Mouse (Mus musculus) midbrain, embryonic 10.5 days (tissue): Measurements from ENCODE around the gene Derl3. TPM values are rescaled to one million over a fixed set of nuclear protein-coding genes. Genes with fewer than 3 reads are reported as not detected.

Source experiments
- DNase-seq: peaks from one replicate; pipeline ENCODE4 v3.0.0-alpha.2; 2017; ENCODE audit warnings: low spot score
- H3K27ac ChIP-seq: fragments of 300-500 bp; sonication (generic); replicated peaks from 2 replicates; pipeline ENCODE4 v1.5.1; 2016; ENCODE audit warnings: mild to moderate bottlenecking
- H3K27me3 ChIP-seq: fragments of 300-500 bp; sonication (generic); 2 replicates; pipeline ENCODE4 v1.6.1; 2016; ENCODE audit warnings: low read depth, mild to moderate bottlenecking; ENCODE audit not compliant: poor library complexity, severe bottlenecking
- H3K36me3 ChIP-seq: fragments of 300-500 bp; sonication (generic); 2 replicates; pipeline ENCODE4 v1.6.1; 2016; ENCODE audit warnings: mild to moderate bottlenecking, moderate library complexity
- H3K4me1 ChIP-seq: fragments of 300-500 bp; sonication (generic); 2 replicates; pipeline ENCODE4 v1.6.1; 2016
- H3K4me3 ChIP-seq: fragments of 300-500 bp; sonication (generic); 2 replicates; pipeline ENCODE4 v1.5.1; 2016; ENCODE audit warnings: mild to moderate bottlenecking, moderate library complexity
- H3K9me3 ChIP-seq: fragments of 300-500 bp; sonication (generic); replicated peaks from 2 replicates; pipeline ENCODE4 v1.6.1; 2016; ENCODE audit warnings: mild to moderate bottlenecking
- WGBS: fragments of 180-500 bp; shearing (Covaris S2); methylation state at CpG from one replicate; pipeline ENCODE4 v1.1.7; 2016; 5-methylcytosine and 5-hydroxymethylcytosine counted together
- polyA plus RNA-seq: library from polyadenylated mRNA; unstranded; fragments of >200 nt; fragmentation: Nextera tagmentation; extraction: Ambion mirVana; gene quantifications from 2 replicates; pipeline ENCODE4 v1.2.1, GENCODE M21; 2016

The Derl3 gene
- polyA plus RNA-seq, 1 experiment from 2014 or later: 1.4 TPM

DNA sequence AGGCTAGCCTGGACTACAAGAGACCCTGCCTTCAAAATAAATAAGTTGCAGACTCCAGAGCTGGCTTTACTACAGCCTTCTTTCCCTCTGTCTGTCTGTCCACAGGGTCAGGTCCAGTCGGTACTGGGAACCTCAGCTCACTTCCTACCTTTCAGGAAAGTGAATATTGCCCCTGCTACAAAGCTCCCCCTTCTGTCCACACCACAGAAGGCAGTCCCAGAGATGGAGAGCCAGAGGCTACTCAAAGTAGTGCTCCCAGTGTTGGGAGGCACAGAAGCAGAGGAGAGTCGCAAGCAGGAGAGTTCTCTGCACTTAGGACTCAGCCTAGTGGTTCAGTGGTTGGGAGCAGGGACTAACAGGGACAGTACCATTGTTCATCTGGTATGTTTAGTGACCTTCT is 31.1 kb downstream of the Derl3 start:
- WGBS: 67% methylated on average over 2 of the region's 2 CpGs
- Histone ChIP-seq H3K9me3 (no peaks in the 10 kb centered on the region), H3K27ac (no peak overlapping the region), H3K27me3 (peaks cover 9% of the 10 kb centered on the region), H3K36me3 (peaks cover 39% of the 10 kb centered on the region), H3K4me3 (no peak overlapping the region), H3K4me1 (peaks cover 27% of the 10 kb centered on the region)
- no peak for DNase-seq

DNA sequence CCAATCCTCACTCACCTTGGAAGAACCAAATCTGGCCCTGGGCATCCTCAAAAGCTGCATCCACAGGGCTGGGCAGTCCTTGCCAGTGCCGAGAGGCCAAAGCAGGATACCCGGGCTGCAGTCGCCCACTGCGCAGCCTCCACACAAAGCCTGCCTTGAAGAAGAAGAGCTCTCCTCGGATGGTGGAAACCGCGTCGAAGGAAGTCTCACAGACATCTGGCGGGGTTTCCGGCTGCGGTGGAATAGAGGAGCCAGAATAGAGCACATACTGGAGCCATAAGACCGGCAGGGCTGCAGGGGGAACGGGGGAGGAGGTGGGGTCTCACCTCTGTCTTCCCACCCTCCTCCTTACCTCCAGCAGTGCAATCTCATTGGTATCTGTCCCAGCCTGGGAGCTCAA is 33.2 kb downstream of the Derl3 start:
- Histone ChIP-seq H3K4me1 (peaks cover 24% of the 10 kb centered on the region), H3K4me3 (no peak overlapping the region), H3K36me3 (peaks cover 34% of the 10 kb centered on the region), H3K9me3 (no peaks in the 10 kb centered on the region), H3K27me3 (peaks cover 30% of the 10 kb centered on the region), H3K27ac (no peak overlapping the region)
- 70% methylated on average over 13 of the region's 13 CpGs for WGBS
- no peak for DNase-seq

DNA sequence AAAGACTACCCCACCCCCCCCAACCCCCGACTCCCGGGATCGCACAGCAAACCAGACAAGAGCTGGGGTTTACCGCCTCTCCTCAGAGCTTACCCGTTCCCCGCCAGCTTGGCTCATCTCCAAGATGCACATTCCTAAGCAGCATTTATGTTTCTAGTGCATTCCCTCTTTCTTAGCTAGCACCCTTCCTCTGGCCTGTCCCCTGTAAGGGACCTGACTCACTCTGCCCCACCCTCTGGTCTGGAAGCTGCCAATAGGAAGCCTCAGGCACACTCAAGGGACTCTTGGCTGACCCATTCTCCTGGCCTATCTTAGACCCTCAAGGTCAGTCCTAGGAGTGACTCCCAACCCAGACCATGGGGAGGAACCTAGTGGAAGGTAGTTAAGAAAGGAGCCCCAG is 37.1 kb downstream of the Derl3 start:
- Histone ChIP-seq H3K36me3 (peaks cover 20% of the 10 kb centered on the region), H3K9me3 (no peaks in the 10 kb centered on the region), H3K4me1 (peaks cover 37% of the 10 kb centered on the region), H3K27me3 (peaks cover 67% of the 10 kb centered on the region), H3K27ac (no peak overlapping the region), H3K4me3 (no peak overlapping the region)
- DNase-seq: no peak
- 33% methylated on average over 6 of the region's 6 CpGs for WGBS

DNA sequence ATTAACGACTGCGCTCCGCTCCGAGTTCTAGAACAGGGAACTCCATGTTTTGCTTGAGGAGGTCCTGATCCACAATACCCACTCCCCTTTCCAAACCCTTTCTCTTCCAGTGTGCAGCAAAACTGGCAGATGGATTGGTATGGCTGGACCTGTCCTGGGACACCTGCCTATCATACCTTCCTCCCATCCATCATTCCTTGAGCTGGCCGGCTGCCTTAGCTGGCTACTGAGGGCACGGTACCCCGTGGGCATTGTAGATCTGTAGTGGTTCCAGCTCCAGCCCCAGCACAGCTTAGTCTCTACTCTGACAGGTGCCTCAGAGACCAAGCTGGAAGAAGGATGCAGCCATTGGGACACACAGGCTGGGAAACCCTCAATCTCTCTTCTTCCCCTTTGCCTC is 38.1 kb downstream of the Derl3 start:
- 21% methylated on average over 7 of the region's 7 CpGs for WGBS
- peaks cover 77% of the 10 kb centered on the region for H3K27me3 ChIP-seq
- H3K9me3 ChIP-seq: no peaks in the 10 kb centered on the region
- H3K4me3 ChIP-seq: peak overlapping the region; percentile 72
- DNase-seq: no peak
- H3K4me1 ChIP-seq: peaks cover 48% of the 10 kb centered on the region
- H3K27ac ChIP-seq: peak overlapping the region; percentile 88; the same call in 1 of the 2 replicates
- H3K36me3 ChIP-seq: peaks cover 13% of the 10 kb centered on the region

DNA sequence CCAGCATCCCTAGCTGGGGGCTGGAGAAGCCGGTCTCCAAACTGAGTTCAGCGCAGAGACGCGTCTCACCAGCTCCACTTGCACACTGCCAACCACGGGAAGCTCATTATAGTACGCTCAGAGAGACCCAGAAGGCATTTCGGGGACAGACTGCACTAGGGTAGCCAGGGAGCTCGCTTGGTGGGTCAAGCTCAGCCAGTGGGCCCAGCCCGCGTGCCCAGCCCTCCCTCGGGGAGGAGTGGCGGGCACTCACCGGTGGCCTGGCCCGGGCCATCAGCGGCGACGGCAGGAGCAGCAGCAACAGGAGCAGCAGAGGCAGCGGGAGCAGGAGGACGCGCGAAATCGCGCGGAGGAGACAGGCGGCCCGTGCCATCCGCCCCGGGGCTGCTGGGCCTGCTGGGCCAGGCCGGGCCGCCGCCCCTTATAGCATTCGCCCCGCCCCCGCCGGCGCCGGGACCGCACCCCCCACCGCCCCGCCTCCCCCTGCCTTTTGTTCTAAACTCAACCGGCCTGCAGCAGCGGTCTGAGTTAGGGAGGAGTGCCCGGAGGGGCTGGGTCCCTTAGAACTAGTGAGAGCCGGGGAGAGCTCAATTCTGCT is 39.0 kb downstream of the Derl3 start:
- Histone ChIP-seq H3K4me3 (peak overlapping the region; percentile 72), H3K36me3 (peaks cover 6% of the 10 kb centered on the region; the same call in 1 of the 2 replicates), H3K4me1 (peaks cover 52% of the 10 kb centered on the region), H3K27ac (peak overlapping the region; percentile 88), H3K27me3 (peaks cover 86% of the 10 kb centered on the region), H3K9me3 (no peaks in the 10 kb centered on the region)
- WGBS: under 1% methylated on average over 43 of the region's 44 CpGs
- peak; percentile 76 for DNase-seq

DNA sequence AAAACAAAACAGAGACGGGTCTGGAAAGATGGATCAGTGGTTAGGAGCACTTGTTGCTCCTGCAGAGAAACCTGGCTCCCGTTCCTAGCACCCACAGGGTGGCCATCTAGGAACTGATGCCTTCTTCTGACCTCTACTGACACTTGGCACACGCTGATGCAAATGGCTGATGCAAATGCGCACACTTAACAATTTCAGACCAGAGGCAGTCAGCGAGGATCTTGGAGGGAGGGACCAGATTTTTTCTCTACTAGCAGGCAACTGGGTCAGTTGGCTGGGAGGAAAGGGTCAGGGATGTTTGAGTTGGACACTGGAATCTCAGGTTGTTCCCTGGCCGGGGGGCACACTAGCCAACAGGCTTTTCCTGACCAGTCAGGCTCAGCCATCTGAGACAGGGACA is 39.7 kb downstream of the Derl3 start, which contains the start of gene Chchd10:
Chchd10 (plus strand) TSS at position 240 of the 400 bp plus-strand sequence.
- Histone ChIP-seq H3K4me3 (peak within 1 kb of the TSS; percentile 72), H3K27me3 (peaks cover 93% of the 10 kb centered on the region), H3K4me1 (peaks cover 60% of the 10 kb centered on the region), H3K36me3 (no peaks in the 10 kb centered on the region; the same call in 1 of the 2 replicates), H3K27ac (peak within 1 kb of the TSS; percentile 88), H3K9me3 (no peaks in the 10 kb centered on the region)
- WGBS: 26% methylated on average over 6 of the region's 6 CpGs
- no peak for DNase-seq

DNA sequence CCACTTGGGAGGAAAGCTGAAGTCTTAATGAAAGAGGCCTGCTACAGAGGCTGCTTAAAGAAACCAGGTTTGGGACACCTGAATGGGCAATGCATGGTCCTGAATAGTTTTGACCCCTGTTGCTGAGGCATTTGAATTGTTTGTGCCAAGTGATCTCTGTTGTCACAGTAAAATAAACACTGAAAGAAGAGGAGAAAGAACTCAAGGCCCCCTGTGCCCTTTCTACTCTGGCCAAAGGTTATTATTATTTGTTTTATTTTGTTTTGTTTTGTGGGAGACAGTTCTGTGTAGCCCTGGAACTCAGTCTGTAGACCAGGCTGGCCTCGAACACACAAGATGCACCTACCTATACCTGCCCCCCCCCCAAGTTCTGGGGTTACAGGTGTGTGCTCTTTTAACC is 41.8 kb downstream of the Derl3 start:
- peaks cover 66% of the 10 kb centered on the region for H3K4me1 ChIP-seq
- H3K9me3 ChIP-seq: no peaks in the 10 kb centered on the region
- 90% methylated on average over 1 of the region's 1 CpGs for WGBS
- H3K4me3 ChIP-seq: peak overlapping the region; percentile 68
- peaks cover 93% of the 10 kb centered on the region for H3K27me3 ChIP-seq
- H3K36me3 ChIP-seq: no peaks in the 10 kb centered on the region
- DNase-seq: no peak
- H3K27ac ChIP-seq: no peak overlapping the region

DNA sequence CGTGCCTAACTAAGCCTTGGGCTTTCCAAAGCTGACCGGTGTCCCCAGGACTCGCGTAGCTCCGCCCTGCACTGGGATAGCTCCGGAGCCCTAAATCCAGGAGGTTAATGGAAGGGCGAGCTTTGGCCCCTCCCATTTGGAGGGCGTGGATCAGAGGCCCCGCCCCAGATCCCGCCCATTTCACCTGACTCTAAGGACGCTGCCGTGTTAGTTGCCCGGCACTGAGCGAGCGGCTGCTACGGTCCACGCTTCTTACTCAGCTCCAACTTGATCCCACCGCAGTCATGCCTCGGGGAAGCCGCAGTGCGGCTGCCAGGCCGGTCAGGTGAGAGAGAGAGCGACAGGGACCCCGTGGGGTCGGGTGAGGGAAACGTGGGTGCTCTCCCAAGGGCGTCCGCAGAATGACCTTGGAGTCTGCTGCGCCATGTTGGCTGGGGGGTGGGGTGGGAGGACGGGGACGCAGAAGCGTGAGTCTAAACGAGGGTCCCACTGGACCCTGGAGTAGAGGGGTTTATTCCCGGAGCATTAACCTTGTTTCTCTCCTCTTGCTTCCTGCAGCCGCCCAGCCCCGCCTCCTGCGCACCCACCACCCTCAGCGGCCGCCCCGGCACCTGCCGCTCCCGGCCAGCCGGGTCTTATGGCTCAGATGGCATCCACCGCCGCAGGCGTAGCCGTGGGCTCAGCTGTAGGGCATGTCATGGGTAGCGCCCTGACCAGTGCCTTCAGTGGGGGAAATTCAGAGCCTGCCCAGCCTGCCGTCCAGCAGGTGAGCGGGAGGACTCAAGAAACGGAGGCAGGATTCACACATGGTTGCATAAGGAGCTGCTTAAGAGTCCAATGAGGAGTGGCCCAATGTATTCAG is 42.7 kb downstream of the Derl3 start, which contains the start of gene Mmp11:
Mmp11 (minus strand) TSS at position 817 of the 862 bp plus-strand sequence.
- peak; percentile 78 for DNase-seq
- H3K27ac ChIP-seq: peak within 1 kb of the TSS; percentile 42; the same call in 1 of the 2 replicates
- WGBS: 2% methylated on average over 51 of the region's 51 CpGs
- peak within 1 kb of the TSS; percentile 68 for H3K4me3 ChIP-seq
- H3K27me3 ChIP-seq: peaks cover 93% of the 10 kb centered on the region
- H3K4me1 ChIP-seq: peaks cover 69% of the 10 kb centered on the region
- no peaks in the 10 kb centered on the region for H3K36me3 ChIP-seq
- H3K9me3 ChIP-seq: no peaks in the 10 kb centered on the region

DNA sequence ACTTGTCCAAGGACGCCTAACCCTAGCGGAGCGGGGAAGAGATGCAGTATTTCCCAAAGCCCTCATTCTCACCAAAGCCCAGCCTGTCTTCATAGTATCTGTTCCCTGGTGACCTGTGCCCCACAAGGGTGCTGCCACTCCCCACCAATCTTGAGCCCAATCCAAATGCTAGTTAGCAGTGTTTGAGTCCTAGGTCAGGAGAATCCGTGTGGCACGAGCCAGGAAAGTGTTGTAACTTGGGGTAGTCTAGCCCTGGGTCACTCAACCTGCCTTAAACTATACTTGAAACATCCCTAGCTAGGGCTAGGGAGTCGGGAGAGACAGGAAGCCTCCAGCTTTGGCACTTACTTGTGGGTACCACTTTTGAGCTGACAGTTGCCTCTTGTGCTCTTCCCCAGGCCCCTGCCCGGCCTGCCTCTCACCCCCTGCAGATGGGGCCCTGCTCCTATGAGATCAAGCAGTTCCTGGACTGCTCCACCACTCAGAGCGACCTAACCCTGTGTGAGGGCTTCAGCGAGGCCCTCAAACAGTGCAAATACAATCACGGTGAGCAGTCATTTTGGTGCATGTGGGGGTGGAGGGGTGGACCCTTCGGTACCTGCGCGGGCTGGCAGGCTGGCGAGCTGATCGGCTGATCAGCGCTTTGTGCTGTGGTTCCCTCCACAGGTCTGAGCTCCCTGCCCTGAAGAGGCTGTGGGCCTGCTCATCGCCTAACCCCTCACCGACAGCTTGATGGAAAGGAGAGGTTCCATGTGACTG is 43.9 kb downstream of the Derl3 start:
- Histone ChIP-seq H3K36me3 (no peaks in the 10 kb centered on the region), H3K27me3 (peaks cover 82% of the 10 kb centered on the region), H3K9me3 (no peaks in the 10 kb centered on the region), H3K27ac (no peak overlapping the region), H3K4me3 (no peak overlapping the region), H3K4me1 (peaks cover 60% of the 10 kb centered on the region)
- 28% methylated on average over 18 of the region's 18 CpGs for WGBS
- DNase-seq: no peak

DNA sequence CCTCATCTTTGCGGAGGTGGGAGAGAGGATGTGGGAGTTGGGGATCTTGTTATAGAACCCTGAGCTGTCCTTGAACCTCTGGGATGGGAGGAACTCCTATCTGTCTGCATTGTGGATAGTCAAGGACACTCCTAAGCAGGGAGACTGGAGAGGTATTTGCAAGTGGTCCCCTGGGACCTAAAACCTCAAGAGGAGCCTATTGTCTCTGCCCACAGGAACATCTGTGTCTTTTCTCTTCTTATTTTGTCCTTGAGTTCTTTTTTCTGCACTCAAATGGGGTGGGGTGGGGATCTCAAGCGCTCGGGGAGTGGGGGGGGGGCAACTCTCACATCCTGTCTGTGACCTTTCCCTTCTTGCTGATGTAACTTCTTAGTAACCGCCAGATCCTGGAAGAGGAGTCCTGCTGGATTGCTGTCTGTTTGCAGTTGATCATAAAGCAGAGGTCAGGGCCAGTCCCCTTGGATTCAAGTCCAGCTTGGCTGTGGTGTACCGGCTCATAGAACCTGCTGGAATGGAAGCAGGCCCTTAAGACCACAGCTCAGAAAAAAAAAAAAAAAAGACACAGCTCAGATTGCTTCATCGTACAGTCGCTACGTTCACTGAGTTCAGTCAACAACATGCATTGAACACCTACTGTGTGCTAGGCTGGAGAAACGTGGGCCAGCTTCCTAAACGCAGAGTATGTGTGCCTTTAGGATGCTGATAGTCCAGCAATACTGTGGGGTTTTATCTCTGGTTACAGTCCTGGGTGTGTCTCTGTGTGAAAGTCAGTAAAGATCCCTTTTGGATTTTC is 44.8 kb downstream of the Derl3 start:
- Histone ChIP-seq H3K4me1 (peaks cover 50% of the 10 kb centered on the region), H3K4me3 (no peak overlapping the region), H3K9me3 (no peaks in the 10 kb centered on the region), H3K27me3 (peaks cover 75% of the 10 kb centered on the region), H3K36me3 (no peaks in the 10 kb centered on the region), H3K27ac (no peak overlapping the region)
- no peak for DNase-seq
- 56% methylated on average over 10 of the region's 10 CpGs for WGBS

DNA sequence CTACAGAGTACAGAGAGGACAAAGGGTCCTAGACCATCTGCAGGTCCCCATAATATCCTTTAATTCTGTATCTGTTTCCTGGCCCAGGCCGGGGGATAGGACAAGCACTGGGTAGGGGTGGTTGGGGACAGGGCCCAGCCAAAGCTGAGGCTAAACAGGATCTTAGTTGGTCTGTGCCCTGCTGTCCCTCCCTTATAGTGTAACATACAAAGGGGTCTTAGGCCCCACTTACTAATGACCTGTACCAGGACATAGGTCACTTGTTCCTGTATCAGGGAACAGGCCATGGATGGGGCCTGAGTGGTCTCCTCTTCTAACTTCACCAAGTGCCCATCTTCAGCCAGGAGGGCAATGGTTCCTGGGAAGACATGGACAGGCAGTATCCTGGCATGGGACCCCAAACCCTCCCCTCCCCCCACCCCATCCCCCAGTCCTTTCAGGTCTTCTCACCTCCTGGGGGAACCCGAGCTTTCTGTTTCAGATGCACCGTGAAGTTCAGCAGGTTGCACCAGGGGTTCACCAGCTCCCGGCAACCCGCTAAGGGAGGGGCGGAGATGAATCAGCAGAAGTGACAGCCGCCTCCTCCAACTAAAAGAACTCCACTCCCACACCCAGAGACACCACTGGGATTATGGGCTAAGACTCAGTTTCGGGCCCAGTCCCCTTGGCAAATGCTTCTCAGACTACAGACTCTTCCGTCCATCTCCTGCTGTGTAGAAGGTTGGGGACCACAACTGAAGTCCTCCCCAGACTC is 46.4 kb downstream of the Derl3 start:
- no peaks in the 10 kb centered on the region for H3K36me3 ChIP-seq
- H3K27me3 ChIP-seq: peaks cover 59% of the 10 kb centered on the region
- DNase-seq: no peak
- peaks cover 54% of the 10 kb centered on the region for H3K4me1 ChIP-seq
- WGBS: 52% methylated on average over 9 of the region's 9 CpGs
- no peaks in the 10 kb centered on the region for H3K9me3 ChIP-seq
- 0 out of 2 replicates have a peak overlapping the region, but pooled peaks have one; percentile 2 for H3K27ac ChIP-seq
- no peak overlapping the region for H3K4me3 ChIP-seq
